Mouse (Mus musculus) heart, adult 2 months (tissue): ENCODE data around the gene Slc22a12.

Source experiments
- CTCF ChIP-seq: fragments of 200-600 bp; IDR thresholded peaks from 2 replicates; pipeline ENCODE4 v1.8.1; 2022; ENCODE audit warnings: antibody characterized with exemption, mild to moderate bottlenecking, moderate library complexity
- EP300 ChIP-seq: fragments of 200-500 bp; IDR thresholded peaks from 2 replicates; pipeline ENCODE4 v1.6.1; 2011; ENCODE audit warnings: low read depth, low read length, control low read depth; ENCODE audit not compliant: insufficient read depth
- POLR2A ChIP-seq: fragments of 200-500 bp; IDR thresholded peaks from 2 replicates; pipeline ENCODE4 v1.6.1; 2011; ENCODE audit warnings: mild to moderate bottlenecking, low read depth, low read length, control low read depth; ENCODE audit not compliant: insufficient read depth

GRCm38 (mm10) chr19:6559576-6559975, 16.7 kb upstream of the Slc22a12 start:
- TF ChIP-seq CTCF (no peak), POLR2A (no peak), EP300 (no peak)
